Mouse (Mus musculus) heart, embryonic 15.5 days (tissue): ENCODE measurements around the gene Pin1. TPM values are rescaled to one million over a fixed set of nuclear protein-coding genes. Genes with fewer than 3 reads are reported as not detected.
A peak's percentile ranks its signal among the peaks of the same experiment; 100 is the strongest.

Source experiments
- ATAC-seq: fragments of 200-750 bp; cut with Nextera tagmentation; replicated peaks from 2 replicates; pipeline ENCODE4 v1.8.0; 2017; ENCODE audit warnings: low read depth, moderate TSS enrichment; ENCODE audit not compliant: insufficient number of reproducible peaks, insufficient read depth, low FRiP score
- H3K27ac ChIP-seq: fragments of 300-500 bp; sonication (generic); 2 replicates; pipeline ENCODE4 v1.5.1; 2015; ENCODE audit warnings: mild to moderate bottlenecking, inconsistent platforms
- H3K27me3 ChIP-seq: fragments of 300-500 bp; sonication (generic); 2 replicates; pipeline ENCODE4 v1.6.1; 2015; ENCODE audit warnings: inconsistent platforms
- H3K36me3 ChIP-seq: fragments of 300-500 bp; sonication (generic); 2 replicates; pipeline ENCODE4 v1.6.1; 2015; ENCODE audit warnings: mild to moderate bottlenecking, inconsistent platforms
- H3K4me1 ChIP-seq: fragments of 300-500 bp; sonication (generic); replicated peaks from 2 replicates; pipeline ENCODE4 v1.6.1; 2015; ENCODE audit warnings: inconsistent platforms
- H3K4me2 ChIP-seq: fragments of 300-500 bp; sonication (generic); 2 replicates; pipeline ENCODE4 v1.6.1; 2015; ENCODE audit warnings: inconsistent platforms, mild to moderate bottlenecking, moderate library complexity
- H3K4me3 ChIP-seq: fragments of 300-500 bp; sonication (generic); 2 replicates; pipeline ENCODE4 v1.5.1; 2015; ENCODE audit warnings: mild to moderate bottlenecking, inconsistent platforms
- H3K9ac ChIP-seq: fragments of 300-500 bp; sonication (generic); 2 replicates; pipeline ENCODE4 v1.6.1; 2015; ENCODE audit warnings: mild to moderate bottlenecking, inconsistent platforms
- H3K9me3 ChIP-seq: fragments of 300-500 bp; sonication (generic); replicated peaks from 2 replicates; pipeline ENCODE4 v1.6.1; 2016; ENCODE audit warnings: inconsistent platforms
- WGBS: fragments of 180-500 bp; shearing (Covaris S2); methylation state at CpG from one replicate; pipeline ENCODE4 v1.1.7; 2015; ENCODE audit warnings: mixed read lengths; 5-methylcytosine and 5-hydroxymethylcytosine counted together
- polyA plus RNA-seq: library from polyadenylated mRNA; unstranded; fragments of >200 nt; fragmentation: Nextera tagmentation; extraction: Ambion mirVana; gene quantifications from 2 replicates; pipeline ENCODE4 v1.2.1, GENCODE M21; 2015

The Pin1 gene
- polyA plus RNA-seq, 1 experiment from 2014 or later = 40.2 TPM

- Histone ChIP-seq H3K27me3 (no peaks in the 10 kb centered on the region), H3K4me2 (no peak overlapping the region), H3K4me1 (peaks cover 20% of the 10 kb centered on the region), H3K9me3 (no peaks in the 10 kb centered on the region), H3K4me3 (no peak overlapping the region), H3K27ac (no peak overlapping the region), H3K36me3 (peaks cover 18% of the 10 kb centered on the region; the same call in 1 of the 2 replicates), H3K9ac (no peak overlapping the region)
- ATAC-seq = no peak
- WGBS = 93% methylated on average over 4 of the region's 4 CpGs
These were observed 12.4 kb upstream of the Pin1 start for GRCm38 (mm10) chr9:20639486-20639885.

- ATAC-seq = no peak
- Histone ChIP-seq H3K27ac (peak overlapping the region; percentile 98), H3K9me3 (no peaks in the 10 kb centered on the region), H3K27me3 (no peaks in the 10 kb centered on the region), H3K36me3 (peaks cover 18% of the 10 kb centered on the region; the same call in 1 of the 2 replicates), H3K9ac (peak overlapping the region; percentile 89), H3K4me2 (peak overlapping the region; percentile 93), H3K4me1 (peaks cover 27% of the 10 kb centered on the region), H3K4me3 (peak overlapping the region; percentile 76)
- WGBS = 10% methylated on average over 6 of the region's 6 CpGs
These were observed 10.4 kb upstream of the Pin1 start for GRCm38 (mm10) chr9:20641501-20641900.

- H3K27ac ChIP-seq = peak within 1 kb of the TSS; percentile 98
- peaks cover 18% of the 10 kb centered on the region; the same call in 1 of the 2 replicates for H3K36me3 ChIP-seq
- peak; percentile 91 for ATAC-seq
- under 1% methylated on average over 51 of the region's 51 CpGs for WGBS
- peak within 1 kb of the TSS; percentile 89 for H3K9ac ChIP-seq
- H3K4me2 ChIP-seq = peak within 1 kb of the TSS; percentile 93
- H3K27me3 ChIP-seq = no peaks in the 10 kb centered on the region
- H3K4me3 ChIP-seq = peak within 1 kb of the TSS; percentile 76
- H3K4me1 ChIP-seq = peaks cover 27% of the 10 kb centered on the region
- H3K9me3 ChIP-seq = no peaks in the 10 kb centered on the region
These were observed 9.6 kb upstream of the Pin1 start, which contains the start of gene Ubl5 for GRCm38 (mm10) chr9:20642101-20642895. TSS of gene Ubl5 (plus strand) at chr9:20642878.

- under 1% methylated on average over 30 of the region's 30 CpGs for WGBS
- Histone ChIP-seq H3K27ac (peak overlapping the region; percentile 98), H3K27me3 (no peaks in the 10 kb centered on the region), H3K36me3 (peaks cover 22% of the 10 kb centered on the region), H3K9me3 (no peaks in the 10 kb centered on the region), H3K9ac (peak overlapping the region; percentile 71), H3K4me1 (peaks cover 27% of the 10 kb centered on the region), H3K4me2 (peak overlapping the region; percentile 93), H3K4me3 (peak overlapping the region; percentile 76)
- ATAC-seq = peak; percentile 82
These were observed 8.9 kb upstream of the Pin1 start for GRCm38 (mm10) chr9:20642896-20643466.

GRCm38 (mm10) chr9:20643781-20644180, 8.1 kb upstream of the Pin1 start:
- peaks cover 24% of the 10 kb centered on the region for H3K4me1 ChIP-seq
- H3K27ac ChIP-seq = peak overlapping the region; percentile 98
- no peaks in the 10 kb centered on the region for H3K9me3 ChIP-seq
- WGBS = 5% methylated on average over 13 of the region's 13 CpGs
- peak overlapping the region; percentile 93 for H3K4me2 ChIP-seq
- peak overlapping the region; percentile 76 for H3K4me3 ChIP-seq
- H3K36me3 ChIP-seq = peaks cover 18% of the 10 kb centered on the region
- no peak for ATAC-seq
- H3K27me3 ChIP-seq = no peaks in the 10 kb centered on the region
- peak overlapping the region; percentile 71 for H3K9ac ChIP-seq

- Histone ChIP-seq H3K27me3 (no peaks in the 10 kb centered on the region), H3K9me3 (no peaks in the 10 kb centered on the region), H3K4me2 (peak within 1 kb of the TSS; percentile 93), H3K4me3 (peak within 1 kb of the TSS; percentile 76), H3K36me3 (peaks cover 15% of the 10 kb centered on the region), H3K4me1 (peaks cover 24% of the 10 kb centered on the region), H3K9ac (peak within 1 kb of the TSS; percentile 71), H3K27ac (peak within 1 kb of the TSS; percentile 98)
- under 1% methylated on average over 43 of the region's 43 CpGs for WGBS
- no peak for ATAC-seq
These were observed 7.4 kb upstream of the Pin1 start, which contains the start of gene Fbxl12 for GRCm38 (mm10) chr9:20644360-20645081. TSS of gene Fbxl12 (minus strand) at chr9:20644767.

- H3K9me3 ChIP-seq = no peaks in the 10 kb centered on the region
- no peak for ATAC-seq
- peak overlapping the region; percentile 93 for H3K4me2 ChIP-seq
- peaks cover 15% of the 10 kb centered on the region for H3K36me3 ChIP-seq
- peaks cover 24% of the 10 kb centered on the region for H3K4me1 ChIP-seq
- peak overlapping the region; percentile 76 for H3K4me3 ChIP-seq
- H3K27ac ChIP-seq = peak overlapping the region; percentile 98
- no peaks in the 10 kb centered on the region for H3K27me3 ChIP-seq
- WGBS = 3% methylated on average over 17 of the region's 17 CpGs
- H3K9ac ChIP-seq = peak overlapping the region; percentile 71
These were observed 6.8 kb upstream of the Pin1 start for GRCm38 (mm10) chr9:20645121-20645520.

- H3K9ac ChIP-seq = peak overlapping the region; percentile 89
- H3K9me3 ChIP-seq = no peaks in the 10 kb centered on the region
- H3K4me1 ChIP-seq = peaks cover 24% of the 10 kb centered on the region
- WGBS = under 1% methylated on average over 25 of the region's 25 CpGs
- 0 out of 2 replicates have a peak, but pooled peaks have one; percentile 3 for ATAC-seq
- H3K36me3 ChIP-seq = peaks cover 43% of the 10 kb centered on the region
- H3K27me3 ChIP-seq = no peaks in the 10 kb centered on the region
- peak overlapping the region; percentile 94 for H3K4me3 ChIP-seq
- H3K27ac ChIP-seq = peak overlapping the region; percentile 47; the same call in 1 of the 2 replicates
- peak overlapping the region; percentile 83 for H3K4me2 ChIP-seq
These were observed 364 bp downstream of the Pin1 start for GRCm38 (mm10) chr9:20652260-20652658.

- no peak for ATAC-seq
- no peak overlapping the region for H3K9ac ChIP-seq
- H3K36me3 ChIP-seq = peaks cover 34% of the 10 kb centered on the region
- no peak overlapping the region for H3K27ac ChIP-seq
- 0 out of 2 replicates have a peak overlapping the region, but pooled peaks have one; percentile 83 for H3K4me2 ChIP-seq
- 92% methylated on average over 3 of the region's 3 CpGs for WGBS
- H3K27me3 ChIP-seq = no peaks in the 10 kb centered on the region
- peaks cover 38% of the 10 kb centered on the region for H3K4me1 ChIP-seq
- H3K4me3 ChIP-seq = no peak overlapping the region
- no peaks in the 10 kb centered on the region for H3K9me3 ChIP-seq
These were observed 2.0 kb downstream of the Pin1 start for GRCm38 (mm10) chr9:20653859-20654258.

GRCm38 (mm10) chr9:20657546-20657945, 5.7 kb downstream of the Pin1 start:
- H3K9me3 ChIP-seq = no peaks in the 10 kb centered on the region
- peaks cover 39% of the 10 kb centered on the region for H3K36me3 ChIP-seq
- 58% methylated on average over 3 of the region's 3 CpGs for WGBS
- H3K4me3 ChIP-seq = no peak overlapping the region
- H3K27ac ChIP-seq = peak overlapping the region; percentile 59
- H3K9ac ChIP-seq = no peak overlapping the region
- no peaks in the 10 kb centered on the region for H3K27me3 ChIP-seq
- H3K4me1 ChIP-seq = peaks cover 31% of the 10 kb centered on the region
- H3K4me2 ChIP-seq = no peak overlapping the region
- no peak for ATAC-seq

- H3K27me3 ChIP-seq = no peaks in the 10 kb centered on the region
- H3K9ac ChIP-seq = no peak overlapping the region
- no peak overlapping the region for H3K4me3 ChIP-seq
- H3K4me2 ChIP-seq = no peak overlapping the region
- no peak for ATAC-seq
- peaks cover 19% of the 10 kb centered on the region for H3K4me1 ChIP-seq
- H3K27ac ChIP-seq = no peak overlapping the region
- 52% methylated on average over 3 of the region's 3 CpGs for WGBS
- peaks cover 29% of the 10 kb centered on the region for H3K36me3 ChIP-seq
- H3K9me3 ChIP-seq = no peaks in the 10 kb centered on the region
These were observed 10.4 kb downstream of the Pin1 start for GRCm38 (mm10) chr9:20662325-20662724.
